Mouse (Mus musculus) liver, embryonic 14.5 days (tissue): ENCODE measurements at regions not wholly inside any gene's neighbourhood (a gene's known extent, or its start where the extent isn't known, plus 50 kb on each side); places are given as distances from the start of the nearest gene placed in this dataset.

Experiments used
- CTCF ChIP-seq: IDR thresholded peaks from 2 replicates; pipeline ENCODE4 v1.5.1; 2016; ENCODE audit warnings: antibody characterized with exemption, low read depth, control low read depth
- EP300 ChIP-seq: IDR thresholded peaks from 2 replicates; pipeline ENCODE4 v1.6.1; 2016; ENCODE audit warnings: antibody characterized with exemption, low read depth

DNA sequence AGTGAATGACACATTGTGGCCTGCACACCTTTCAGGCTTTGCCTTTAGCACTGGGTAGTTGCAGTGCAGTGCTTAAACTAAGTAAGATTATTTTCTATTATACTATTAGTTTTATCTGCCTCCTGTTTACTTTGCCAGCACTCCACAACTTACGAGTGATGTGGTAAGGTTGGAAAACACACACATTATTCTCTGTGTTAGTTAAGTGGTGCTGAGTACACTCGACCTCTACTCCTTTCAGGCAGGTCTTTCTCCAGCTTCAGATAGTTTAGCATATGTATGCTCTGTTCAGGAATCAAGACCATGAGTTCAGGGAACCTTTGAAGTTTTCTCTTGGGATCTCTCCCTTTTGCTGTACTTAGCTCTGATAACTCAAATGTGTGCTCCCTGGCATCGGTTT is 1081.0 kb downstream of the Car8 start:
- TF ChIP-seq CTCF (no peak), EP300 (no peak)
